Mouse (Mus musculus) heart, adult 2 months (tissue): ENCODE data around the gene Stard5. TPM values are rescaled to one million over a fixed set of nuclear protein-coding genes. Genes with fewer than 3 reads are reported as not detected.

Experiments used
- DNase-seq, 2 experiments: peaks; one replicate each; pipeline ENCODE4 v3.0.0; 2021
- H3K27ac ChIP-seq: fragments of 200-600 bp; 2 replicates; pipeline ENCODE4 v1.8.1; 2022
- H3K27me3 ChIP-seq: fragments of 200-500 bp; 2 replicates; pipeline ENCODE4 v1.6.1; 2012; ENCODE audit warnings: mild to moderate bottlenecking, low read length, inconsistent platforms, mixed read lengths; ENCODE audit not compliant: control insufficient read depth, insufficient read depth
- H3K36me3 ChIP-seq: fragments of 200-500 bp; 2 replicates; pipeline ENCODE4 v1.6.1; 2012; ENCODE audit warnings: low read length, inconsistent platforms; ENCODE audit not compliant: control insufficient read depth, insufficient read depth
- H3K4me1 ChIP-seq: fragments of 200-500 bp; 2 replicates; pipeline ENCODE4 v1.6.1; 2011; ENCODE audit warnings: low read length; ENCODE audit not compliant: control insufficient read depth, insufficient read depth
- H3K4me3 ChIP-seq: fragments of 200-600 bp; 2 replicates; pipeline ENCODE4 v1.8.1; 2022
- H3K79me2 ChIP-seq: fragments of 200-500 bp; replicated peaks from 2 replicates; pipeline ENCODE4 v1.6.1; 2012; ENCODE audit warnings: mild to moderate bottlenecking, inconsistent platforms, low read length, moderate library complexity, mixed read lengths; ENCODE audit not compliant: control insufficient read depth, insufficient read depth
- H3K9ac ChIP-seq: fragments of 200-500 bp; 2 replicates; pipeline ENCODE4 v1.6.1; 2012; ENCODE audit warnings: low read depth, mild to moderate bottlenecking, control low read depth, inconsistent platforms, low read length, mixed read lengths
- CTCF ChIP-seq: fragments of 200-600 bp; IDR thresholded peaks from 2 replicates; pipeline ENCODE4 v1.8.1; 2022; ENCODE audit warnings: antibody characterized with exemption, mild to moderate bottlenecking, moderate library complexity
- EP300 ChIP-seq: fragments of 200-500 bp; IDR thresholded peaks from 2 replicates; pipeline ENCODE4 v1.6.1; 2011; ENCODE audit warnings: low read depth, low read length, control low read depth; ENCODE audit not compliant: insufficient read depth
- POLR2A ChIP-seq: fragments of 200-500 bp; IDR thresholded peaks from 2 replicates; pipeline ENCODE4 v1.6.1; 2011; ENCODE audit warnings: mild to moderate bottlenecking, low read depth, low read length, control low read depth; ENCODE audit not compliant: insufficient read depth
- WGBS: fragments of 180-500 bp; shearing (Covaris S2); methylation state at CpG from one replicate; pipeline ENCODE4 v1.1.7; 2018; 5-methylcytosine and 5-hydroxymethylcytosine counted together
- intact Hi-C: fragments of 180-260 bp; cut with DNase I; formaldehyde crosslinking; loops from one replicate; pipeline ENCODE4 v1.15.1; 2025
- polyA plus RNA-seq: library from polyadenylated mRNA; depleted of rRNA; stranded (reverse); fragments of >200 nt; gene quantifications from 2 replicates; pipeline ENCODE4 v1.2.3, GENCODE M21; 2012; rRNA removed
- total RNA-seq, 2 experiments: library from RNA; stranded (reverse); gene quantifications; 2 replicates each; pipeline ENCODE4 v1.2.3; 2021

The Stard5 gene
- total and polyA plus RNA-seq, 3 experiments = 6.7 to 9.2 (median 8.6) TPM

GRCm38 (mm10) chr7:83699066-83699745 is 67.4 kb downstream of the Stard5 start:
- no peak overlapping the region for H3K27ac ChIP-seq
- DNase-seq = no peak
- H3K36me3 ChIP-seq = no peaks in the 10 kb centered on the region
- WGBS = 61% methylated on average over 6 of the region's 6 CpGs
- intact Hi-C loops = loop anchor here (5.0 kb wide), 1 partner anchor 183 kb away; the partner anchor contains the start of genes Mesd and Tlnrd1
- TF ChIP-seq CTCF (no peak), EP300 (no peak), POLR2A (no peak)
- H3K4me3 ChIP-seq = no peak overlapping the region
- no peaks in the 10 kb centered on the region for H3K79me2 ChIP-seq
- no peak overlapping the region for H3K9ac ChIP-seq
- H3K4me1 ChIP-seq = peaks cover 2% of the 10 kb centered on the region; the same call in 1 of the 2 replicates
- H3K27me3 ChIP-seq = no peaks in the 10 kb centered on the region

Other genes starting within 250 kb of the Stard5 start
- under 1 TPM in 1 of 2 experiments, not detected in 1; 0.11 TPM for gene Tmc3, start 47.0 kb upstream of the Stard5 start, total RNA-seq
- gene Tmc3, start 47.0 kb upstream of the Stard5 start, polyA plus RNA-seq = 0.08 and 0.44 TPM in 2 replicates
- 1 to 10 TPM; 5.6 to 7.6 TPM for gene Il16, start 113.8 kb downstream of the Stard5 start, total RNA-seq
- 6.1 and 8.0 TPM in 2 replicates for gene Il16, start 113.8 kb downstream of the Stard5 start, polyA plus RNA-seq
- not detected for gene Cfap161, start 162.9 kb downstream of the Stard5 start, total RNA-seq
- 0.35 and 0.50 TPM in 2 replicates for gene Cfap161, start 162.9 kb downstream of the Stard5 start, polyA plus RNA-seq